Mouse (Mus musculus) G1E (cell line): ENCODE data around the gene Adcy10. TPM values are rescaled to one million over a fixed set of nuclear protein-coding genes. Genes with fewer than 3 reads are reported as not detected.

ENCODE experiments used
- ATAC-seq: 2 replicates; pipeline ENCODE4 v1.8.0; 2016; ENCODE audit warnings: mild to moderate bottlenecking; ENCODE audit not compliant: insufficient number of reproducible peaks, poor library complexity, low FRiP score, severe bottlenecking; ENCODE audit errors: extremely low read depth
- DNase-seq: peaks from one replicate; pipeline ENCODE4 v3.0.0; 2012; ENCODE audit warnings: low spot score
- H3K27me3 ChIP-seq: 2 replicates; pipeline ENCODE4 v1.6.1; 2012; ENCODE audit warnings: mild to moderate bottlenecking, low read length, inconsistent platforms; ENCODE audit not compliant: insufficient read depth
- H3K36me3 ChIP-seq: replicated peaks from 2 replicates; pipeline ENCODE3; 2012; ENCODE audit warnings: mild to moderate bottlenecking, inconsistent platforms
- H3K4me1 ChIP-seq: 2 replicates; pipeline ENCODE4 v1.6.1; 2012; ENCODE audit warnings: low read depth, low read length, inconsistent platforms, mixed read lengths; ENCODE audit not compliant: insufficient read depth
- H3K4me3 ChIP-seq: 2 replicates; pipeline ENCODE4 v1.5.1; 2012; ENCODE audit warnings: low read depth, mild to moderate bottlenecking, inconsistent platforms, low read length, moderate library complexity, mixed read lengths
- H3K9me3 ChIP-seq: replicated peaks from 2 replicates; pipeline ENCODE4 v1.6.1; 2012; ENCODE audit warnings: inconsistent platforms
- CTCF ChIP-seq: IDR thresholded peaks from 2 replicates; pipeline ENCODE4 v1.5.1; 2012; ENCODE audit warnings: low read depth, low read length, inconsistent platforms, mixed read lengths
- GATA1 ChIP-seq: IDR thresholded peaks from 2 replicates; pipeline ENCODE4 v1.6.1; 2012; ENCODE audit warnings: borderline replicate concordance, low read length, inconsistent platforms, mixed read lengths
- GATA2 ChIP-seq: IDR thresholded peaks from 2 replicates; pipeline ENCODE4 v1.6.1; 2012; ENCODE audit warnings: low read depth, low read length, inconsistent platforms, borderline replicate concordance
- POLR2AphosphoS5 ChIP-seq: IDR thresholded peaks from 2 replicates; pipeline ENCODE4 v1.6.1; 2012; ENCODE audit warnings: low read depth, low read length, inconsistent platforms; ENCODE audit not compliant: insufficient replicate concordance
- TAL1 ChIP-seq: conservative IDR thresholded peaks from 2 replicates; pipeline ENCODE4 v1.6.1; 2012; ENCODE audit warnings: low read depth, low read length, inconsistent platforms, mixed read lengths
- polyA plus RNA-seq: library from polyadenylated mRNA; stranded (reverse); fragments of >175 nt; gene quantifications from 2 replicates; pipeline ENCODE4 v1.2.3, GENCODE M21; 2012
- total RNA-seq, 2 experiments: library from RNA; stranded (forward) in 1 of 2; stranded (reverse) in 1 of 2; fragments of 200-1000 nt in 1 of 2; fragments of >200 nt in 1 of 2; fragmentation: Nextera tagmentation in 1 of 2; gene quantifications; 2 replicates each; pipeline ENCODE4 v1.2.3; 2014 to 2017

Adcy10 gene
- total and polyA plus RNA-seq, 3 experiments = 0.22 TPM; not detected in 2

GRCm38 (mm10) chr1:165605108-165605507, 120.1 kb downstream of the Adcy10 start:
- H3K4me1 ChIP-seq = no peaks in the 10 kb centered on the region; the same call in 1 of the 2 replicates
- TF ChIP-seq POLR2AphosphoS5 (no peak), CTCF (no peak), GATA1 (no peak), TAL1 (no peak), GATA2 (no peak)

GRCm38 (mm10) chr1:165605774-165606173, 120.8 kb downstream of the Adcy10 start:
- Histone ChIP-seq H3K9me3 (no peaks in the 10 kb centered on the region), H3K4me3 (no peak overlapping the region), H3K4me1 (no peaks in the 10 kb centered on the region; the same call in 1 of the 2 replicates), H3K36me3 (peaks cover 59% of the 10 kb centered on the region), H3K27me3 (no peaks in the 10 kb centered on the region)
- no peak for TF ChIP-seq GATA1
- DNase-seq = no peak
- no peak for ATAC-seq

More at GRCm38 (mm10) chr1:165605108-165605507, 120.1 kb downstream of the Adcy10 start:
- Histone ChIP-seq H3K27me3 (no peaks in the 10 kb centered on the region), H3K4me3 (no peak overlapping the region), H3K36me3 (peaks cover 59% of the 10 kb centered on the region), H3K9me3 (no peaks in the 10 kb centered on the region)
- DNase-seq (no peak), ATAC-seq (no peak)

- peaks cover 39% of the 10 kb centered on the region for H3K36me3 ChIP-seq
- DNase-seq = no peak
- no peaks in the 10 kb centered on the region for H3K27me3 ChIP-seq
- H3K9me3 ChIP-seq = no peaks in the 10 kb centered on the region
- H3K4me1 ChIP-seq = peaks cover 10% of the 10 kb centered on the region; the same call in 1 of the 2 replicates
- TF ChIP-seq GATA1 (no peak), TAL1 (no peak), GATA2 (no peak), POLR2AphosphoS5 (no peak), CTCF (no peak)
- no peak overlapping the region for H3K4me3 ChIP-seq
- no peak for ATAC-seq
Observed at GRCm38 (mm10) chr1:165608904-165609303, 123.9 kb downstream of the Adcy10 start.

GRCm38 (mm10) chr1:165609495-165610320, 124.7 kb downstream of the Adcy10 start:
- Histone ChIP-seq H3K4me3 (no peak overlapping the region), H3K27me3 (no peaks in the 10 kb centered on the region), H3K4me1 (peaks cover 10% of the 10 kb centered on the region; the same call in 1 of the 2 replicates), H3K9me3 (no peaks in the 10 kb centered on the region), H3K36me3 (peaks cover 32% of the 10 kb centered on the region)
- DNase-seq (no peak), ATAC-seq (no peak)
- TF ChIP-seq GATA2 (no peak), POLR2AphosphoS5 (no peak), CTCF (no peak), TAL1 (no peak), GATA1 (no peak)

GRCm38 (mm10) chr1:165610321-165610999, 125.5 kb downstream of the Adcy10 start:
- ATAC-seq = no peak

GRCm38 (mm10) chr1:165612714-165613113, 127.7 kb downstream of the Adcy10 start:
- H3K9me3 ChIP-seq = no peaks in the 10 kb centered on the region
- no peak for DNase-seq
- no peak for ATAC-seq
- TF ChIP-seq TAL1 (no peak), POLR2AphosphoS5 (no peak), GATA2 (no peak), CTCF (no peak), GATA1 (no peak)
- no peak overlapping the region for H3K4me3 ChIP-seq
- H3K4me1 ChIP-seq = peaks cover 22% of the 10 kb centered on the region
- peaks cover 21% of the 10 kb centered on the region for H3K36me3 ChIP-seq
- H3K27me3 ChIP-seq = no peaks in the 10 kb centered on the region

More at GRCm38 (mm10) chr1:165610321-165610999, 125.5 kb downstream of the Adcy10 start:
- peaks cover 29% of the 10 kb centered on the region for H3K36me3 ChIP-seq
- no peaks in the 10 kb centered on the region for H3K27me3 ChIP-seq
- no peaks in the 10 kb centered on the region for H3K9me3 ChIP-seq
- H3K4me3 ChIP-seq = no peak overlapping the region
- DNase-seq = no peak
- no peak for TF ChIP-seq GATA1
- TF ChIP-seq POLR2AphosphoS5 = no peak
- no peak for TF ChIP-seq CTCF
- peaks cover 13% of the 10 kb centered on the region; the same call in 1 of the 2 replicates for H3K4me1 ChIP-seq
